Mouse (Mus musculus) stomach, postnatal 0 days (tissue): ENCODE data around the gene Coq4.

Source experiments
- CTCF ChIP-seq: IDR thresholded peaks from 2 replicates; pipeline ENCODE4 v1.5.1; 2016; ENCODE audit warnings: antibody characterized with exemption, low read depth, mild to moderate bottlenecking, moderate library complexity
- EP300 ChIP-seq: optimal IDR thresholded peaks from 2 replicates; pipeline ENCODE3; 2016; ENCODE audit warnings: antibody characterized with exemption

- TF ChIP-seq CTCF (no peak), EP300 (no peak)
These were observed 59.0 kb downstream of the Coq4 start for GRCm38 (mm10) chr2:29846061-29846853.
